Mouse (Mus musculus) testis, postnatal 14 days (tissue): ENCODE results near the gene Slc2a9.

ENCODE experiments used
- DNase-seq: peaks from one replicate; pipeline ENCODE4 v3.0.0; 2021; ENCODE audit warnings: low spot score

Gene Slc2a9

DNA sequence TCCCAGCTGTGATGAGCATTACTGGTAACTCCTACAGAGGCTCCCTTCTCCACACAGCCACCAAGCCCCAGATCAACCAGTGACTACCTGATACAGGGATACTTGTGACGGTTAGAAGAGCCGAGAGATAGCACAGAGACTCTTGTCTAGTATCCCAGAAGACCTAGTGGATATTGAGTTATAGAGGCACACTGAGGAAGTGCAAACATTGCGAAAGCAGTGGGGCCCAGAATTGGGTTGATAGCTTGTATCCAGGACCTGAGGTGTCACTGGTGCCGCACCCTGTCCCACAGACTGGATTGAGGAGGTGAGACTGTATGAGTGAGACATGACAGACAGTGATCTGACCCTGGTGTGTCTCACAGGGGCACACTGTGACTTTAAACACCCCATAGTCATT, at the start of gene Slc2a9:
Gene Slc2a9 (minus strand): TSS at position 152 of the 400 bp plus-strand sequence.
- DNase-seq: no peak

GRCm38 (mm10) chr5:38552615-38553014, 49.7 kb upstream of the Slc2a9 start:
- no peak for DNase-seq

DNA sequence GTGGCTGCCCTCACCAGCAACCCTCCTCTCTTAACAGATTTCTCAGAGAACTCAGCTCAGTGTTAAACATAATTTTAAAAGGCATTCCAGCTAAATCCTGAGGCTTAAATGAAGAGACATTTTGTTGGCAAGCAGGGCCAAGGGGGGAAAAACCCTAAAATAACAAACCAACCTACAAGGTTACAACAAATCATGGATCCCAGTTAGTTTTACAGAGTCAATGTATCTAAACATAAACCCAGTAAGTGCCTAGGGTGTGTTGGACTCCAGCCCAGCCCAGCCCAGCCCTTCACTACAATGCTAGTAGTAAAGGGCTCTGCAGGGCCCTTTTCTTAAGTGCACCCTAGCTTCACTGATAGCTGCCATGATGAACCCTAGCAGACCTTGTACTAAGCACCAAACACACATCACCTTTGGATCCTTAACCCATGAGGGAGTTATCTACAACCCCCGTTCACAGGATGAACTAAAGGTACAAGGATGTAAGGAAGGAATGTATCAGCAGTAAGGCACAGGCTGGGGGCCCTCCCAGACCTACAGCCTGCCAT, 47.4 kb upstream of the Slc2a9 start:
- no peak for DNase-seq

DNA sequence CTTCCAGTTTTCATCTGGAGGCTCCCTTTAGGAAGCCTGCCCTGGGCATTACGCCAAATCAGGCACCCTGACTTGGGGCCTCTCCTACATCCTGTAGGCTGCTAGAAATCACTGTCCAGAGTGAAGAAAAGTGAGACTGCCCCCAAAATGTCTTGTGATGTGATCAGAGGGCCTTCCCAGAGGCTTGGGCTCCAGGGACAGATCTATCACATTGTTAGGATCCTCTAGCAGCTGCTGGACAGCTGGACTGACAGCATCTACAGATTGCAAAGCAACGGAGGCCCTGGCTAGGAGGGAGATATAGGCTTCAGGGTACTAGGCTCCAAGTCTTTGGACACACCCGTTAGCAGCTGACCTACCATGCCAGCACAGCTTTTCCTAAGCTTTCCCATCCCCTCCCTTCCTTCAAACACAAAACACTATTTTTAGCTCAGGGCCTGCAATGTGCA, 46.5 kb upstream of the Slc2a9 start:
- no peak for DNase-seq

DNA sequence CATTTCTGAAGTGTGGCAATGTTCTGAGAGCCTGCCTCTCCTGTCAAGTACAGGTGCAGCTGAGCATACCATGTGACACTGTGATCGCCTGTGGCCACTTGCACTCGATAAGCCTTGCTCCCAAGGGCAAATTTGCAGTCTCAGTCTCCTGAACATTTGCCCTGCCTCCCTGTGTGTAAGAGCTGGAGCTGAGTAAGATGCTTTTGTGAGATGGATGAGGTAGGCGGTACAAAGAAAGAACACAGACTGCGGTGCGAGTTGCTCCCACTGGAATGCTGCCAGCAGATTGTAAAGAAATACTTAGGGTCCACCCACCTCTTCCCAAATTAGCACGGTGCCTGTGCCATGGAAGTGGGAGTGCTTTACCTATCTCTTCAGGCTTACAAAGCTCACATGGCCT, 44.4 kb upstream of the Slc2a9 start:
- no peak for DNase-seq

- DNase-seq: no peak
Observed at GRCm38 (mm10) chr5:38544423-38545415, 41.8 kb upstream of the Slc2a9 start.

DNA sequence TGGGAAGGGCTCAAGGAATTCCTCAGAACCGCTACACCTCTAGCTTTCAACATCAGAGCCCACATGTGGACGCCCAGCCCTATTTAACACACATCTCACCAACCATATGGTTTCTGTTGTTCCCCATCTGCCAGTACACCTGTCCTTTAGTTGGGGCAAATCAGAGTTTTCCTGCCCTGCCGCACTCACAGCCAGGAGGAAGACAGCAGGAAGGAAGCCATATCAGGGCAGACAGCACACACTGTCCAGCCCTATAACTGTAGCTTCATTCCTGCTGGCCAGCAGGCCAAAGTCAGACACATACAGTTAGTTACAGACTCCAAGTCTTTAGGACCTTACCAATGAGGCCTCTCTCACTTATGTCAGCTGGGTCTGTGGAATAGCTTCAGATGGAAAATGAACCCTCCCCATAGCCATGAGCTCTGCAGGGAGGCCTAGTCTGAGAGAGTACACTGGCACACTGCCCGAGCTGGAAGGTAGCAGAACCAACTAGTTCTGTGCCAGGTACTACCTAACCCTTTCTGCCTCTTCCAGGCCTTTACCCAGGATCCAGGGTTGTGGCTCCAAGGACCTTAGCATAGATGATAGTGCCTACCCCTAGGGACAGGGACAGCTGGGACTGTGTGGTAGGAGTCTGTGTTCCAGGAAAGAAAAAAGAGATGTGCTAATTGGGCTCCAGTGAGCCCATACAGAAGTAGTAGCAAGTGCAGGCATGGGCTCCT, 40.7 kb upstream of the Slc2a9 start:
- no peak for DNase-seq

DNA sequence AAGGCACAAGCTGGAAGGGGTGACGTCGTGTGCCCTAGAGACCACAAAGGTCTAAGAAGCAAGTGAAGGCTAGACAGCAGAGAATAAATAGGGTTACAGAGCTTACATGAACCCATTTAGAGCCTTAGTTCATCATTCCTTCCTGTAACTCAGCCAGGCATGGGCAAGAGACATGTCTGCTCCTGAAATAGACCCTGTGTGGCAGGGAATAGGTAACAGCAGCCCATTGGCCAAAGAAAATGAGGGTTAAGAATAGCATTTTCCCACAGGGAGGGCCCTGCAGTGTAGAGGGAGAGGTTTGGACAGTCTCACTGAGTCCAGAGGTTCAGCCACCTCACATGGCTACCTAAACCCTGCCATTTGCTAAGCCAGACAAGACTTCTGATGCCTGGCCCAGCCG, 38.8 kb upstream of the Slc2a9 start:
- no peak for DNase-seq

DNA sequence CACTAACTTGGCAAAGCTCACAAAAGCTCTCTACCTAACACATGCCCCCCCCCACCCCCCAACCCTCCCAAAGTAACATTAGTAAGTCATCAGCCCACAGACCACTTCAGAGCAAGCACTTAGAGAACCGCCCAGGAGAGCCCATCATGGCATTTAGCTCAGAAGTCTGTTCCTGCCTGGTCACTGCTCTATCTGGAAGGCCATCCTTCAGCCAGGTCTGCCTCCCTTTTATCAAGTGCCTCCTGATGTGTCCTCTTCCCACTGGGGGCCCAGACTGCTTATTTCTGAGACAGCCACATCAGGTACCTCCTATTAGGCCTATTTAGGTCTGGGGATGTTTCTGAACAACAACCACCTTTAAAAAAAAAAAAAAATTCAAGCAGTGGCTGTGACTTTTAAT, 38.0 kb upstream of the Slc2a9 start:
- no peak for DNase-seq

GRCm38 (mm10) chr5:38538508-38538907, 35.6 kb upstream of the Slc2a9 start:
- DNase-seq: no peak

- DNase-seq: no peak
Observed at GRCm38 (mm10) chr5:38537845-38538244, 34.9 kb upstream of the Slc2a9 start.

GRCm38 (mm10) chr5:38536822-38537221, 33.9 kb upstream of the Slc2a9 start:
- no peak for DNase-seq

DNA sequence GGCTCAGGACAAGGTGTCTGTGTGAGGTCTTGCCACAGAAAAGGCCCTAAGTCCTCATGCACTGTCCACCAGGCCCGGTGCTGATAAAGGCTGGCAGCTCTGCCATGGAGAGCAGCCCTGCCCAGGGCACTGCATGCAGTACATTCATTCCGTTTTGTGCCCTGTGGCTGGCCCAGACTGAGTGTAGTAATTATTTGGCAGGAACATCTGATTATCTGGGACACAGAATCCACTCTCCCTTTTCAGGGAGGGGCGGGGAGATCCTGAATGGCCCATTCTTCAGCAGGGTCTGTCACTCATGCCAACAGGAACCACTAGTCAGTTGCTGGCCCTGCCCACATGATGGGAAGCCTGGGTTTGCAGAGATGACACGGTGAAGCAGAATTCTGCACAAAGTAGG, 29.1 kb upstream of the Slc2a9 start:
- DNase-seq: no peak

DNA sequence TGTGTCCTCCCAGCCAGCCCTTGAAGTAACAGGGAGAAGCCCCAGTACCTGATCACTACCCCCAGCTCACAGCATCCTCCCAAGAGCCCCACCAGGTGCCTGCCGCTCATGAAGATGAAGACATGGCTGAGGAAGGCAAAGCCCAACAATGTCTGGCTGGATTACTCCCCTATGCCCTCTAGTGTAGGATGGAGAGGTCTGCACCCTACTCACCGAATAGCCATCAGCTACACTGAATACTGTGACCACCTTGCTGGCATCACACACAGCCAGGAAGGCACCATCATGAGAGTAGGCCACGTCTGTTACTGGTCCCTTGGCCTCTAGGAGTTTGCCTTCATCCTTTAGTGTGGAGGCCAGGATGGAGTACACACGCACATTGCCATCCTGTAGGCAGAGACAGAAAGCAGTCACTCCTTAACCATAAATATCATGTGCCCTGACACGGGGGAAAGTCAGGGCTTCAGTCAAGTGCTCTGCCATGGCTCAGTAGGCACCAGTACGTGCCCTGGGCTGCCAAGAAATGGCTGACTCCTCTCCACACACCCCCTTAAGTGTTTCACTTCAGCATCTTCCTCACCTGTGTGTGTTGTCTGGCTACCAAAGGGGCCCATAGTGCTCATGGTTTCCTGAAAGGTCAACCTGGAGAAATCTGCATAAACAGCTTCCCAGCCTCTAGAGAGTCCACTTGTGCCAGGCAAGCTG, 26.9 kb upstream of the Slc2a9 start:
- no peak for DNase-seq

DNA sequence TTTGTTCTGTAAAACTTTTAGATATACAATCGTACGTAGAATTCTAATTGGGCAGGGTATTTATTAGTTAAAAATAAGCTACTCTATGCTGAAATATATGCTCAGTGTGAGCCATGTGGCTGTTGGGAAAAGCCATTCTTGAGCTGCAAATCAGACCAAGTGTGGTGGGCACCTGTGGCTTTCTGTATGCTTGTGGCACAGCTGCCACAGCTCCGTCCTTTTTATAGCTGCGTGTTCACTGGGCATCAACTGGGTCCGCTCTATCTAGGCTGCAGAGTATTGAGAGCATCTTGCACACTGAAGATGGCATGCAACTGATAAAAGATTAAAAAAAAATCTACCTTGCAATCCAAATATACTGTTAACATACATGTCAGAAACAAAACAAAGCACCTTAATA, 20.0 kb upstream of the Slc2a9 start:
- no peak for DNase-seq

- no peak for DNase-seq
Observed at GRCm38 (mm10) chr5:38520838-38521237, 17.9 kb upstream of the Slc2a9 start.

- no peak for DNase-seq
Observed at GRCm38 (mm10) chr5:38516267-38516666, 13.3 kb upstream of the Slc2a9 start.

- no peak for DNase-seq
Observed at GRCm38 (mm10) chr5:38512991-38513390, 10.0 kb upstream of the Slc2a9 start.

DNA sequence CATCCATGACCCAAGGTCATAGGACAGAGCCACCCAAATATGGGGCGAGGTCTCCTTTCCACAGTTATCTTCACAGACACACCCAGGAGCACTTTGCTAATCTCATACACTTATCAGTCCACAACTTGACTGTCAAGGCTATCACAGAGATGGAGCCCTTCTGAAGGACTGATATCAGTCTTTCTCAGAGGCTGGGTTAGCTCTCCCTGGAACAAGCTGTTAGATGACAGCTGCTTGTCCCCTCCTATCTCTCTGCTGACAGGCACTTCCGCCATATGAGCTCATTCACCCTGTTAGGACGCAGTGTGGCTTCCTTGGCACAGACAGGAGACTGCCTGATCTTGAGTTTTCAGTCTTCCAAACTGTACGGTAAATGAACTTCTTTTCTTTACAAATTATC, 6.6 kb upstream of the Slc2a9 start:
- no peak for DNase-seq

DNA sequence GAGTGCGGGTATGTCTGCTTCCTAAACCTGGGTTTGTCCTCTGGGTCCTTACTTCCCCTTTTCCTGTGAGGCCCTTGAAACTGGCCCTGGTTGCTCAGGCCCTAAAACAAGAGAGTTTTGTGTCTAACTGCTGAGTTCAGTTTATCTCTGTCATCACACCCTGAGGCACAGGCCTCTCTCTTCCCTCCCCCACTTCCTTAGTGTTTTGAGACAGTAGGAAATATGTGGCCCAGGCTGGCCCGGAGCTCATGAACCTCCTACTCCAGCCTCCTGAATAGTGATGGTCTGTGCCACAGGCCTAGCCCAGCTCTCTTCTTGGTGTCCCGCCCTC, 2.5 kb upstream of the Slc2a9 start:
- DNase-seq: no peak

DNA sequence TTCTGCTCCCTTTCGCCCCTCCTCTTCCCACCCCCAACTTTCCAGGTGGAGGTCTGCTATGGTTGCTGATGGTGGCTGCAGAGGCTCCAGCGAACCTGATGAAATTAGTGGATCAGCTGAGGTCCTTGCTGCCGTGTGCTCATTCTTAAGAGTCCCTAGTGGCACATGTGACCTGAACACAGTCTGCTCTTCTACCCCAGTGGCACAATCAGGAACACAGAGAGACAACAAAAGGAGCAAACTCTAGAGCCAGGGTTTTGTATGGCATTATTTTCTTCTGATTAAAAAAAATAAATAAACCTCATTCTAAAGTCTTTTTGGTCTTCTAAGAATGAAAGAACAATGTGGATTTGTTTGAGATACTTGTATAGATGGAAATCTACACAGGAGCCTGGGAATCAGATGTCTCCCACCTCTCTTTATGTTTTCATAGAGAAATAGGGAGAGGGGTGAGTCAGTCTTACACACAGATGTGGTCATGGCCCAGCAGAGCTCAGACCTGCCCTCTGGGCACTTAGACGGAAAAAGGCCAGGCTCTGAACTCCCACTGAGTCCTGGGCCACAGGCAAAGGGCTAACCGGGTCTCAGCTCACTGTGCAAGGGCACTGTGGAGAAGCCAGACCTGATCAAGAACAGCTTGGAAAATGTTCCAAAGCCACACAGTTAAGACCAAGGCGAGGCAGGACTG, 1.9 kb upstream of the Slc2a9 start:
- no peak for DNase-seq

DNA sequence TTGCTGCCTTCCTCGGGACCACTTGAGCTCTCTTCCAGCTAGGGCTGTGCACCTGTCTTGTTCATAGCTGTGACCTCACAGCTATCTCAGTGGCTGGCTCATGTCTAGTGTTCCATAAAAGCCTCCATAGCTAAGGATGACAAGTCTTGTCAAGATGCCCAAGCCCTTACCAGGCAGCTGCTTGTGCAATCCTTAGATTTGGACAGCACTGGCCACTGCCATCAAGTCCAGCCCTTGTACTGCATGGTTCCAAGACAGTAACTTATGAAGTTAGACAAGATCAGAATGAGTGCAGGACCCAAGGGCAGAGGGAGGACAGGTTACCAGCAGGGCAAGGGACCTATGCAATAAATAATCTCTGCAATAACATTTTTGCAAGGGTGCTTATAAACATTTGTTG, 1.2 kb upstream of the Slc2a9 start:
- no peak for DNase-seq
